Mouse (Mus musculus): Measurements from ENCODE around the gene Palm3. TPM values are rescaled to one million over a fixed set of nuclear protein-coding genes. Genes with fewer than 3 reads are reported as not detected.
A peak's percentile ranks its signal among the peaks of the same experiment; 100 is the strongest.
"Not testable (repeated sequence)": the region's sequence is repeated elsewhere in the genome, so short reads cannot be mapped to it uniquely, and the experiment has no call there.

Palm3 gene
- total RNA-seq (2015; ENCODE audit: low replicate concordance) = not detected in 2 replicates
- total RNA-seq (2017; ENCODE audit: low replicate concordance) = not detected in 2 replicates

DNA sequence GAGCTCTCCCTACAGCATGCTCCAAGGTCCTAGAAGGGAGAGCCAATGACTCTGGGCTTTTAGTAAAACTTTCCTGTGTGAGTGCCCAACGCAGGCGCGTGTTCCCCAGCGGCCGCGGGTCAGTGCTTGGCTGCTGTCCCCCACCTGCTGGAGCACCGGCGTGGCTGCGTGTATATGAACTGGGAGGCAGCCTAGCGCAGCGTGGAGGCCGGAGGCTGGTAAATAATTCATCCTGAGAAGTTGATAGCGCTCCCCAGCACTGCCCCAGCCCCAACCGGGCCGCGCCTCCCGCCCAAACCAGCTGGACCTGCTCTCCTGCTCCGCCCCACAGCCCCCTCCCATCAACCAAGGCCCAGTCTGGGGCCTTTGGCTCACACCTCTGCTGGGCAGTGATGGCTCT is at the start of gene Palm3:
Palm3 (plus strand) TSS at position 376 of the 400 bp plus-strand sequence.
- ATAC-seq (replicated peaks; ENCODE audit: low FRiP score, poor library complexity, severe bottlenecking) = no peak

DNA sequence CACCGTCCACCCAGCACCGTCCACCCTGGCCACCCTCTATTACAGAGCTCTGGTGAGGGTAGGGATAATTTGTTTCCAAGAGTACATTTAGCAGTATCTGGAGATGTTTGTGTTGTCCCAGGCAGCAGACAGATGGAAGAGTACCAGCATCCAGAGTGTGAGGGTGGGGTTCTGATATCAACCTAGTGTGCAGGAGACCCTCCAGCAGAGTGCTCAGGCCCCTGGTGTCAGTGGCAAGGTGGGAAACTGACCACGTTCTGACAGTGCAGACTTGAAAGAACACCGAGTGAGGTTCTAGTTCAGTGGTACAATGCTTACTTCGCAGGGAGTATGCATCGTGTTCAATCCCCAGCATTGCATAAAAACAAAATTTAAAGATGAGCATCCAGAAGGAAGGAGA is 49.6 kb upstream of the Palm3 start:
- no peak for ATAC-seq (replicated peaks; ENCODE audit: low FRiP score, poor library complexity, severe bottlenecking)

DNA sequence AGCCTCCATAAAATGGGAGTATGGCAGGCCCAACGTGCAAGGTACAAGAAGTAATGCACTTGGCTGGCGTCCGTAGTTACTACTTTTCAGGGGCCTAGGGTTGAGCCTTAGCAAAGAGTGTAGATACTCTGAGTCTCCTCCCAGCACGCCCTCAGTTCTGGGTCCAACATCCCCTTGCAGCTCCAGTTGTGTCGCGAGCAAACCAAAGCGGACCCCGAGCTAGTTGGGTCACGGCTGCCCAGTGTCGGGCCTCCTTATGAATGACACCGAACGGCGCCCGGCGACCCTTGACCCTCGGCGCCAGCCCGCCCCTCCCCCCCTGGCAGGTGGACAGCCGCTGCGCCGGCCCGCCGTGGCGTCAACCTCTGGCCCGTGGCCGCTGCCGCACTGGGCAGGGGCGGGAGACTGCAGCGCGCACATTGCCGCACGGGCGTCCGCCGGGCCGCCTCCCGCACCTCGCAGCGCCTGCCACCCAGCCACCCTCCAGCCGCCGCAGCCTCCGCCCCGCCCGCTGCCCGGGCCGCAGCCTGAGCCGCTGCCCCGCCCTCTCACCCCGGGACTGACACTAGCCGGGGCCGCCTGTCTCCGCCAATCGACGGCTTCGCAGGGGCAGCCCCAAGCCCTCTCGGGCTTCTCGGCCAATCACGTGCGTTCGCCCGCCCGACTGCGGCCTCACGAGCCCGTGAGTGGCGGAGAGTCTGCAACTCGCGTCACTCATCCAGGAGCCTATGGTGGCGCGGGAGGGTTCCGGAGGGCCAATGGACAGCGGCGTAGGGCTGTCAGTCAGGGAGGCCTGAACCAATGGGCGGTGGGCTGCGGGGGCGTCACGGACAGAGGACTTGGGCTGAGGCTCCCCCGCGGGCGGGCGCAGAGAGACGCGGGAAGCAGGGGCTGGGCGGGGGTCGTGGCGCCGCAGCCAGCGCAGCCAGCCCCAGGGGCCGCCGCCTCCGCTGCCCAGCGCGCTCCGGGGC is 48.8 kb upstream of the Palm3 start, which contains the start of gene Prkaca:
Prkaca (plus strand) TSS at position 844 of the 971 bp plus-strand sequence.
- ATAC-seq (replicated peaks; ENCODE audit: low FRiP score, poor library complexity, severe bottlenecking) = peak; percentile 97

DNA sequence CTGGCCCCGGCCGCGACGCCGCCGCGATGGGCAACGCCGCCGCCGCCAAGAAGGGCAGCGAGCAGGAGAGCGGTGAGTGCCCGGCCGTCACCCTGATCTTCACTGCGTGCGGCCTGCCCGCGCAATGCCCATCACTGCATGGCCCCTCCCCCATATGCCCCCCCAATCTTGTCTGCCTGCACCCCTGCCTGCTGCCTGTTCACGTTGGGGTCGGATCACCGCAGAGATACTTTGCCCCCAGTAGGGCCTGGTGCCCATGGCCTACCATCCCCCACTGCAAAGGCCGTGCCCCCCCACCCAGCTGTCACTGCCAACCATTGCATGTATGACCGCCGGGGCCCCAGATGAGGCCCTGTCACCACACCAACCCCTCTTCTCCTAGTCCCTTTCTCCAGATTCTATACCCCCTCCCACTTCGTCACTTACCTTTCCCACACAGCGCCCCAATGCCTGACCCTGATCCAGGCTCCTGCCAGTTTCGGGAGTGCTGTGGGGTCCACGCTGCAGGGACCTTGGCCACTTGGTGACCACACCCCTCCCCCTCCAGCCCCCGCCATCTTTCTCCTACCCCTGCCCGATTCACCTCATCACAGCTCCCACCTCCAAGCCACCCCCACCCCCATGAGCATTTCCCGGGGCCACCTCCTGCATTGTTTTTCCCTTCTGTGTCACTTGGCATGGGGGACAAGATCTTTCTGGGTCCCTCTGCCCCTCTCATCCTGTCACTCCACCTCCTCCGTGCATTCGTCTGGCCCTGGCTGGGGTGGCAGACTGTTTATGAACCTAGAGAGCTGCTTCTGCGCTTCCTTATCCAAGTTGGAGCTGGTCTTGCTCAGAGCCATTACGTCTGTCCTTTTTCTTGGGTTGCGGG is 47.9 kb upstream of the Palm3 start:
- ATAC-seq (replicated peaks; ENCODE audit: low FRiP score, poor library complexity, severe bottlenecking) = peak; percentile 1; the same call in 1 of the 2 replicates

DNA sequence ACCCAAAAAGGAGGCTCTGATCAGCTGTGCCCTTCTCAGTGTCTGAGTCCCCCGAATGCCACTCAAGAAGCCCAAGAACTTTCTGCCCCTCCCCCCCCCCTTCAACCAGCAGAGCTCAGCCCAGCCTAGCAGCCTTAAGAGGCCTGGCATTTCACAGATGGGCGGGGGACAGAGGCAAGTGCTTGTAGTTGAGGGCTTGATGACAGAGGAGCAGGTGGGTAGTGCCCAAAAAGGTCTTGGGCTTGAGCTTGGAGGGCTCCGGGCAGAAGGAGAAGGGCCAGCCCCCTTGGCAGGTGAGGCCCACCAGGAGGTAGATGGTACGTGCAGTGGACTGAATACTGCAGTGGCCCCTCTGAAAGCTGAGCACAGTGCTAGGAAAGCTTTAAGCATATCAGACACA is 46.8 kb upstream of the Palm3 start:
- no peak for ATAC-seq (replicated peaks; ENCODE audit: low FRiP score, poor library complexity, severe bottlenecking)

DNA sequence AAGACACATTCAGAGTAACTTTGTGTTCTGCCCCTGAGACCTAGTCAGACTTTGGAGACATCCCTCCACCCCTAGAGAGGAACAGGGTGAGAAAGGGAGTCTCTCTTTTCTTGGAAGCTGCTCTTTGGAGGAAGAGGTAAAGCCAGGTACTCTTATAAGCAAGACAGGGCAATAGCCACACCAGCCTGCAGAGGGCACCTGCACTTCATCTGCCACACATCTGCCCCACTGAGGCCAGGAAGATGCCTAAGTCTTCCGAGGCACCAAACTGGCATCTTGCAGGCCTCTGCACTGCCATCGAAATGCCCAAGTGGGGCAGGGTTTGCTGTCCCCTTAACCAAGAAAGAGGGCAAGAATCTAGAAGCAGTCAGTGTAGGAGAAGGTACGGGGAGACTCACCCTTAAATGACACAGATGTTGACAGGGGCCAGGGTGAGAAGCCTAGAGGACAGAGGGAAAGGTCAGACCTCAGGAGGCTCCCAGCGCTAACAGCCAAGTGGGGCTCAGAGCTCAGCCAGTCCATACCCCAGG is 45.1 kb upstream of the Palm3 start:
- no peak for ATAC-seq (replicated peaks; ENCODE audit: low FRiP score, poor library complexity, severe bottlenecking)

DNA sequence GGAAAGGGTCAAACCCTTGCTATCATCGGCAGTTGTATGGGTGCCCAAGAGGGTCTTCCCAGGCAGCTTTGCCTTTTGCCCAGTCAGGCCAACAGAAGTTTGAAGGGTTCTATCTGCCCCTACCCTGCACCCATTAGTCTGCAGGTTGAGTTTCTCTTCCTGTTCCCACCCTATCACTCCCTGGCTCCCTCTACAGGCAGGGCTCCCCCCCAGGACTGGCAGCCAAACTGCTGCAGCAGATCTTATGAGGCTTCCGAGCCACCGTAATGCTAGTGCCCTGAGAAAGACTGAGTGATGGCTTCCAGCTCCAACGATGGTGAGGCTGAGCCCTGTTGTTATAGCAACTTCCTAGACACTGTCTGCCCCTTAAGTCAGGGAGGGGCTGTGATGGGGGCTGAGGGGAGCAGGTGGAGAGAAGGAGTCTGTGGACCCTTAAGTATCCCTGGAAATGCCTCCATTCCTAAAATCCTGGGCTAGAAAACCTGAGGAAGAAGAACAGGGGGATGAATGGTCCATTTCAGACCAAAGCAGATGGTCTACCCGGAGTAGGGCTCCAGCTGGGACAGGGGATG is 44.4 kb upstream of the Palm3 start:
- ATAC-seq (replicated peaks; ENCODE audit: low FRiP score, poor library complexity, severe bottlenecking) = no peak

DNA sequence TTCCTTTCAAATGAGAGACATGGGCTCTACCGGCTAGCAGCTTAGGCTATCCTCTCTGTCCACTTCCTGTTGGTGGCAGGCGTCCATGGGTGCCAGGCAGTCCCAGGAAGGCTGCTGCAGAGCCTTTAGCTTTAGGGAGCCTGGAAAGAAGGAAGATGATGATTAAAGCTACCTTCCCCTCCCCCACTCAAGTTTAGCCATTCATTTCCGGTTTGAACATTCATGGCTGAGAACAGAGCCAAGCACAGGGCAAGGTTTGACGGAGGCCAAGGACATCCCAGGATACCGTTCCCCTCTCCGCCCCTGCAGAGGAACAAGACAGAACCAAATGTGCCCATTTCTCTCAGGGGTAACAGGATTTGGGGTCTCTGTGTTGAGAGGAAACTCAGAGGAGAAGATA is 43.6 kb upstream of the Palm3 start:
- no peak for ATAC-seq (replicated peaks; ENCODE audit: low FRiP score, poor library complexity, severe bottlenecking)

DNA sequence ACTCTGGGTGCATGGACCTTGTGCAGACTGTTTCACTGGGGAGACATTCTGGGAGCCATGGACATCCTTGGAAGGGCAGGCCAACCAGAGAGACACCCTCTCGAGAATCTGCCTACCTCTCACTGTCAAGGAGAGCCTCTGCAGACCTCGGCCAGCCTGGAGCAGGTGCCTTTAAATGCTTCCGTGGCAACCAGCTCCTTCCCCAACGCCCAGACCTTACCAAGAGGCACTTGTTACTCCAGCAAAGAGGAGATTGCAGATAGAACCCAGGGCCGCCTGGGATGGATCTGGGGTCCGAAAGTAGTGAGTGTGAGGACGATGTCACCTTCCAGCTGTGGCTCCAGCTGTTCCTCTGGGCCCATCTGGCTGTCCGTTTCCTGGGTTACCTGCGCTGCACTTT is 43.1 kb upstream of the Palm3 start:
- ATAC-seq (replicated peaks; ENCODE audit: low FRiP score, poor library complexity, severe bottlenecking) = no peak

DNA sequence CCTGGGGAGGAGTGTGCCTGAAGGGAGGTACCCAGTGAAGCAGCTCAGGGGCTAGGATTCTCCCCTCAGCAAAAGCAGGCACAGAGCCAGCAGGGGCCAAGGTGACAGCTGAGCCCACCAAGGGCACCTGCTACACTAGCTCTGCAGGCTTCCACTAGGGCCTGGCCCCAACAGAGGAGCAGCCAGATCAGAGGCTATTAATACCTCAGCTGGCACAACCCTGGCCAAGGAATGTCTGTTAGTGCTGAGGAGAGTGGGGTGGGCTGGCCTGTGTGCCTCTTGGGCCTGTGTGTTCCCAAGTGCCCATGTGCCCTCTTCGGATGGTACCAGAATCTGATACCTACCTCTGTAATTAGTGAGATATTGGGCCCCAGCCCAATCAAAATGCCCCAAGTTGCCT is 41.0 kb upstream of the Palm3 start:
- ATAC-seq (replicated peaks; ENCODE audit: low FRiP score, poor library complexity, severe bottlenecking) = no peak

DNA sequence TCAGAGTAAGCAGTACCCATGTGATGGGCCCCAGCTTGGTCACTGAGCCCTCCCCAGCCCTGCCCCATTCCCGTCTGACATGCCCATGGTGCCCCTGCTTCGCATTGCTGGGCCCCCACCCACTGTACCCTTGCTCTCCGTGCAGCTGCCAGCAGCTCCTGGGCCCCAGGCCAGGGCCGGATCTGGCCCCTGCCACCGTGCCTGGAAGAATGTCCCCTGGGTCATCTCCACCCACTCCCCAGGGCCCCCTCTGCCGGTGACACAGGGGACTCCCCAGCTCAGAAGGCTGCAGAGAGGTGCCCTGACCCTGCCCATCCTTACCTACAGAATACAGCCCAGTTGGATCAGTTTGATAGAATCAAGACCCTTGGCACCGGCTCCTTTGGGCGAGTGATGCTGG is 40.4 kb upstream of the Palm3 start:
- no peak for ATAC-seq (replicated peaks; ENCODE audit: low FRiP score, poor library complexity, severe bottlenecking)

DNA sequence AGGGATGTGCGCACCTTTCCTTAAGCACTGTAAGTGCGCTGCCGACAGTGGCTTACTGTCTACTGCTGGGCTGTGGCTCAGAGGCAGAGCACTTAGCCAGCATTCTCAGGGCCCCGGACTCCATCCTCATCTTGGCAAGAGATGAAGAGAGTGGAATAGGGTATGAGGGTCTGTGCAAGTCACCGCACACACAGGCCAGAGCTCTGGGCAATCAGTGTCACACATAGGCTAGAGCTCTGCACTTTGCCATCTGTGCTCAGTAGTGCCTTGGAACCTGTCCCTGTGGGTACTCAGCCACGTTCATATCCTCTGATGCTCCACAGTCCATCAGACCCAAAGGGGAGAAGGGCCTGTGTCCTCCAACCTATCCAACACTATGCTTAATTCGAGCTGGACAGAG is 39.7 kb upstream of the Palm3 start:
- no peak for ATAC-seq (replicated peaks; ENCODE audit: low FRiP score, poor library complexity, severe bottlenecking)

DNA sequence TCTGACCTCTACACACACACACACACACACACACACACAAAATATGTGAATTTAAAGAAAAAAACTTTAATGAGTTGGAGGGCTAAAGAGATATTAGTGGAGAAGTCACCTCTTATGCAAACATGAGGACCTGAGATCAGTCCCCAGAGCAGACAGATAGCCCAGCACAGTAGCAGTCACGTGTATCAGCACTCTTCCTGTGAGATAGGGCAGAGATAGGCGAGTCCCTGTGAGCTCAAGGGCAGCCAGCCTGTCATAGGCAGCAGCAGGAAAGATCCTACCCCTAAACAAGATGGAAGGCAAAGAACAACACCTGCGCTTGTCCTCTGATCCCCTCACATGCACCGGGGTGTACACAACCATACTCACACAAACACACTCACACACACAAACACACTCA is 38.8 kb upstream of the Palm3 start:
- no peak for ATAC-seq (replicated peaks; ENCODE audit: low FRiP score, poor library complexity, severe bottlenecking)

DNA sequence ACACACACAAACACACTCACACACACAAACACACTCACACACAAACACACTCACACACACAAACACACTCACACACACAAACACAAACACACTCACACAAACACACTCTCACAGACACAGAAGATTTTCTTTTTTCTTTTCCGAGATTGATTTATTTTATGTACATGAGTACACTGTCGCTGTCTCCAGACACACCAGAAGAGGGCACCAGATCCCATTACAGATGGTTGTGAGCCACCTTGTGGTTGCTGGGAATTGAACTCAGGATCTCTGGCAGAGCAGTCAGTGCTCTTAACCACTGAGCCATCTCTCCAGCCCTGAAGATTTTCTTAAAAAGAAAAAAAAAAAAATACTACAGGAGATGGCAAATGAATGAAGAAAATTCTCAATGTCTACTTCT is 38.0 kb upstream of the Palm3 start:
- not testable (repeated sequence) for ATAC-seq (replicated peaks; ENCODE audit: low FRiP score, poor library complexity, severe bottlenecking)

DNA sequence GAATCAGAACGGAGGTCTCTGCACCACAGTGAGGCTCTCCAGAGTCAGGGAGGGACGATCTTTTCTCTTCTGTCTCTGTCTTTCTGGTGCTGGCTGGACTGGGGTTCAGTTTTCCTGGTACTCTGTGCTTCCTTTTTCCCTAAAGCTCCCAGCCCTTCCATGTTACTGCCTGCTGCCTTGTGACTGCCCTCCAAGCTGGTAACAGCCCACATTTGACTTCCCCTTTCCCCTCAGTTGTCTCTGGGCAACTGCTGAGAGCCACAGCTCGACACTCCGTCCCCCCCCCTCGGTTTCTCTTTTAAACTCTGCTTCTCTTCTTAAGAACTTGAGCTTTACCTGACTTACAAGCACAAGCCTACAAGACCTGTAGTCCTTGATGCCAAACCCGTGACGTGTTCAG is 32.0 kb upstream of the Palm3 start:
- ATAC-seq (replicated peaks; ENCODE audit: low FRiP score, poor library complexity, severe bottlenecking) = no peak

DNA sequence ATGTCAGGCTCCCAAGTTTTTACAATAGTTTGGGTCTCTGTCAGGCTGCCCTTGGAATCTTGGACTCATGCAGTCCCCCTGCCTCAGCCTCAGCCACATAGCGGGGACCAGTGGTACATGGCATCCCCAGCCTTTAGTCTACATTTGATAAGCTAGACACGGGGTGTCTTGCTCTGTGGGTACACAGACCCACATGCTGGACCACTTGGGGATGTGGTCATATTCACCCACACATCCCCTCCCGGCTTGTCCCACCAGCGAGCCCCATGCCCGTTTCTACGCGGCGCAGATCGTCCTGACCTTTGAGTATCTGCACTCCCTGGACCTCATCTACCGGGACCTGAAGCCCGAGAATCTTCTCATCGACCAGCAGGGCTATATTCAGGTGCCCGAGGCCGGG is 31.1 kb upstream of the Palm3 start:
- no peak for ATAC-seq (replicated peaks; ENCODE audit: low FRiP score, poor library complexity, severe bottlenecking)

DNA sequence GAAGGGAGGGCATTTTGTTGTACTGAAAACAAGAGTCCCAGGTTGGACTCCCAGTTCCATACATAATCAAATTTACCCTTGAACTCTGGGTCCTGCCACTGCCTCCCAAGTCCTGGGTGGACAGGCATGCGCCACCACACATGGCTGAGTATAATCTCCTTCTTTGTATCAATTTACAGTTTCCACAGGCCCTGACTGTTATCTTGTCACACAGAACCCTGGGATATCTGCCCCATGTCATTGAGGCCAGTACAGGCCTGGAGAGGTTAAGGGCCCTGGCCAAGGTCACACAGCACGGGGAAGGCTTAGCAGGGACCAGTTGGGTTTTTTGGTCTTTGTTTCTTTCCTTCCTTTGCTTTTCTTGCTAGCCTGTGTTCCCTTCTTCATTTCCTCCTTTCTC is 28.8 kb upstream of the Palm3 start:
- peak; percentile 56 for ATAC-seq (replicated peaks; ENCODE audit: low FRiP score, poor library complexity, severe bottlenecking)

DNA sequence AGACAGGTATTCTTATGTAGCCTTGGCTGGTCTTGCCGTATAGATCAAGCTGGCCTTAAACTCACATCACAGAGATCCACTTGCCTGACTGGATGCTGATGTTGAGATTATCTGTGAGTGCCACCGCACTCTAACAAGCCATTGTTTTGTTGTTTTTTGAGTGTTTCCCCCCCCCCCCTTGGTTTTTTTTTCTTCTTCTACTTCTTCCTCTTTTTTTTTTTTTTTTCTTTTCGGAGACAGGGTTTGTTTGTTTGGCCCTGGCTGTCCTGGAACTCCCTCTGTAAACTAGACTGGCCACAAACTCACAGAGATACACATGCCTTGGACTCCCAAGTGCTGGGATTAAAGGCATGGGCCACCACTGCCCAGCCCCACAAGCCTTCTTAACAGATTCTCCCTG is 27.2 kb upstream of the Palm3 start:
- no peak for ATAC-seq (replicated peaks; ENCODE audit: low FRiP score, poor library complexity, severe bottlenecking)

DNA sequence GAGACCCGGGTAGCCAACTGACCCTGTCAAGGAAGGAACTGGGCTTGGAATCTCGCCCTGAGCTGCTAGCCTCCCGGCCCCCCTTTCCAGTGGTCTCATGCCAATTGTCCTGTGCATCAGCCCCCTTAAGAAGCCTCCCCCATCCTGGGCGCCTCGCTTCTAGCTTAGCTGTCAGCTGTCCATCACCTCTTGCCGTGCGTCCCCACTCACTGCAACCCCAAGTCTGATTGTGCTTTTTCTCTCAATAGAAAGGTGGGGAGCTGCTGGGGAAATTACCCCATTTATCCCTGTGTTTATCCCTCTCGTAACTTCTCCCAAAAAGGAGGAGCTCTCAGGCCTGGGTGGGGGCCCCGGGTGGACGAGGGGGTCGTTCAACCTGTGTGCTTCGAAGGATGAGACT is 25.3 kb upstream of the Palm3 start:
- no peak for ATAC-seq (replicated peaks; ENCODE audit: low FRiP score, poor library complexity, severe bottlenecking)

Data from erythroid progenitor cell, adult 5-6 weeks (primary cell).